Mouse (Mus musculus) T-helper 1 cell (primary cell): Measurements from ENCODE around the gene Cdr2.
"Not testable (repeated sequence)": the region's sequence is repeated elsewhere in the genome, so short reads cannot be mapped to it uniquely, and the experiment has no call there.

Experiments
- in situ Hi-C: fragments of 300-600 bp; cut with MboI, MseI; formaldehyde crosslinking; loops from one replicate; pipeline ENCODE4 v1.15.1; 2025; ENCODE audit warnings: high pct_unique_total_duplicates

Cdr2 gene

GRCm38 (mm10) chr7:120972471-120972870 is 9.6 kb downstream of the Cdr2 start:
- in situ Hi-C loops: not testable (repeated sequence)

GRCm38 (mm10) chr7:120970112-120970511 is 12.0 kb downstream of the Cdr2 start:
- in situ Hi-C loops: no loop called here

GRCm38 (mm10) chr7:120969221-120969620 is 12.9 kb downstream of the Cdr2 start:
- in situ Hi-C loops: no loop called here

- in situ Hi-C loops: no loop called here
These were observed 19.0 kb downstream of the Cdr2 start for GRCm38 (mm10) chr7:120963126-120963525.

DNA sequence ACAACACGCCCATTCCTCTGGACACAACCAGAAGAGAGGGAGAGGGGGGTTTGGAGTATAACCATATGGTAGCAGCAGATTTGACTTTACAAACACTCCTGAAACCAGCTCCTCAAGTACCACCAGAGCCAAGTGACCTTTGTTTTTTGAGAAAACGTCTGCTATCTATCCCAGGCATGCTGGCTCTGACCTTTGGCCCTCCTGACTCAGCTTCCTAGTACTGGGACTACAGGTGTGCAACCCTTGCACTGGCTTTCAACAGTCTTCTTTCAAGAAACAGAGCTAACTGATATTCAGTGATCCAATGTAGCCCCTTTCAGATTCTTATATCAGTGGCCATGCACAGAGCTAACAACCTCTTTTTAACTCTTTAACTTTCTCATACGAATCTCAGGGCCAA is 20.2 kb downstream of the Cdr2 start:
- in situ Hi-C loops: no loop called here

GRCm38 (mm10) chr7:120960601-120961000 is 21.5 kb downstream of the Cdr2 start:
- in situ Hi-C loops: no loop called here

DNA sequence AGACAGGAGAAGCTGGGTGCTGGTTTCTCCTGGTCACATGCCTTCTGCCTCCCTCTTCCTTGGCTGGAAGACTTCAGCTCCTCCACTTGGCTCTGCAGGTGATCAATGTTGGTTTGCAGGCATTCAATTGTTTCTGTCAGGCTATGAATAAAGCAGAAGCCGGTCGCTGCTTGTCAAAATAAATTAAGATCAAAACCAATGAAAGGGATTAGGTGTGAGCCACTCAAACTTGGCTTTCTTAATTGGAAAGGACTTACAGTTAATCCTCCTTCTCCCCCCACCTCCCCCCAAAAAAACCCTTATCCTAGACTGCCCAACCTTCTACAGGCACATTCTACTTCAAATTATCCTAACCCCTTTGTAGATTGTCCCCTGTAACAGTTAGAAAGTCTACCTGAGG is 22.0 kb downstream of the Cdr2 start:
- in situ Hi-C loops: no loop called here

DNA sequence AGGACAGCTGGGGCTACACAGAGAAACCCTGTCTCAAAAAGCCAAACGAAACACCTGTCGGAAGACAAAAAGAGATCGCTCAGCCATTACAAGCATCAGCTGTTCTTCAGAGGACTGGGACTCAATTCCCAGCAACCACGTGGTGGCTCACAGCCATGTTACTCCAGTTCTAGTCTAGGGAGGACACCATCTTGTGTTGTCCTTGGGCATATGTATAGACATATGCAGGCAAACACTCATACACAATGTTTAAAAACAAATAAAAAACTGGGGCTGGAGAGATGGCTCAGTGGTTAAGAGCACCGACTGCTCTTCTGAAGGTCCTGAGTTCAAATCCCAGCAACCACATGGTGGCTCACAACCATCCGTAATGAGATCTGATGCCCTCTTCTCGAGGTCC is 28.5 kb downstream of the Cdr2 start:
- in situ Hi-C loops: not testable (repeated sequence)

DNA sequence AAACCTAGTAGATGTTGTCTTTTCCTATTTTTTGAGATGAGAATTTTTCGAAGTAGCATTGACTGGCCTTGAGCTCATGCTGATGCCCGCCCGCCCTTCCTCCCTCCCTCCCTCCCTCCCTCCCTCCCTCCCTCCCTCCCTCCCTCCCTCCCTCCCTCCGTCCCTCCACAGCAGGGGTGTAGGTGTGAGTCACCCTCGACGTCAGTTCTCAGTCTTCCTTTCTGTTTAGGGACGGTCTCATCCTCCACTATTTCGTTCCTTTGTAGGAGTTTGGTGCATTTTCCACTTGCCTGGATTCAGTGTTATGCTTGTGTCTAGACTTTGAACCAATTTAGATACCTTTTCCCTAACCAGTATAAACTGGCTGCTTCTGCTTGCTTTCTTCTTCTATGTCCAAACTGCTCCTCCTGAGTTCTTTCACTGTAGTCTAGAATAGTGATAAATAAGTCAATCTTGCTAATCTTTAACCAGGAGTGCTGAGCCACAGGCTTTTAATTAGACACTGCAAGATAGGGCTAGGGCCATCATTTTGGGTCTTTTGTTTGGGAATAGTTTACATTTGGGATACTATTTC is 38.1 kb downstream of the Cdr2 start:
- in situ Hi-C loops: no loop called here

DNA sequence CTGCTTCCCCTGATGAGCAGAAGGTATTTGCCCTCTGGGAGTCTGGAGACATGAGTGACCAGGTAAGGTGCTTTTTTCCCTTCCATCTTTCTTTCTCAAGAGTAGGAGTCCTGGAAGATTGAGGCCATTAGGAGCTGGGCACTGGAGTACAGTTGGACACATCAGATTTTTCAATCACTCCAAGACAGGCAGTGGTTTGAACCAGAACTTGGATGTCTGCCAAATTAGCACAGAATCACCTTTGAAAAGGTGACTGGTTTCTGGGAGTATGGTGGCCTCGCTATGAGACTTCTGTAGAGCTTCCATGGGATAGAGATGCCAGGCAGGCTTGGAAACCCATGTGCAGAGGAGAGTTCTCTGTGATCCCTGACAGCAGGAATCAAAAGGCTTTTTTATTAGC is 39.6 kb downstream of the Cdr2 start:
- in situ Hi-C loops: no loop called here

DNA sequence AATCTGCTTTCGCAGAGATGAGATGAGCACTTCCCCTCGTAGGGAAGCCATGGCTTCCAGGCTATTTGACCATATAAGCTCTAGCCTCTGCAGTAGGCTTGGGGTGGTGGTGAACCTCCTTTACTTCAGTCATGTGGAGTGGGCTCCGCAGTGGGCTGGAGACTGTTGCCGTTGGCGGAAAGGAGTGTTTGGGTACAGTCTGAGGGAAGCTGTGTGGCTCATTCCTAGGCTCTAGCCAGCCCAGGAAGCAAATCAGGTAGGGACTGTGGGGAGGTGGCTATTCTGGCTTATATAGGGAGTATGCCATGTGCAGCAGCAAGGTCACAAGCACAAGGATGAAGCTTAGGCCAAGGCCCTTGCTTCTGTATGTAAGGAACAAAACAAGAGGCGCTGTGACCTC is 40.9 kb downstream of the Cdr2 start:
- in situ Hi-C loops: no loop called here

- in situ Hi-C loops: no loop called here
These were observed 41.8 kb downstream of the Cdr2 start for GRCm38 (mm10) chr7:120940343-120940742.

GRCm38 (mm10) chr7:120938206-120938605 is 43.9 kb downstream of the Cdr2 start:
- in situ Hi-C loops: no loop called here

DNA sequence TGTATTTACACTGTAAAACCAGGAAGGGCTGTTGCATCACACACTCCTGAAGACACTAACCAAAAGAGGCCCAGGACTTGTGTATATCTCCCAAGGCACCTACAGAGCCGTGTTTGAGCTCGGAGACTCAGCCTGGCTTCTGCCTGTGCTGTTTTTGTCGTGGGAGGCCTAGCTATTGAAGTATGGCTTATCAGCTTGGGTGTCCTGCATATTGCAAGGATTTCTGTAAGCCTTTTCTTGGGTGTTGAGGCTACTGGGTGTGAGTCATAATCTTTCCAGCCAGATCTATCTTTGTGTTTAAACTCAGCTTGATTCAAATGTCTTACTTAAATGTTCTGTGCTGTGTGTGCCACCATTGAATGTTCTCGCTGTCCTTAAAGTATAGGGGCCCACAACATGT is 45.6 kb downstream of the Cdr2 start:
- in situ Hi-C loops: no loop called here

DNA sequence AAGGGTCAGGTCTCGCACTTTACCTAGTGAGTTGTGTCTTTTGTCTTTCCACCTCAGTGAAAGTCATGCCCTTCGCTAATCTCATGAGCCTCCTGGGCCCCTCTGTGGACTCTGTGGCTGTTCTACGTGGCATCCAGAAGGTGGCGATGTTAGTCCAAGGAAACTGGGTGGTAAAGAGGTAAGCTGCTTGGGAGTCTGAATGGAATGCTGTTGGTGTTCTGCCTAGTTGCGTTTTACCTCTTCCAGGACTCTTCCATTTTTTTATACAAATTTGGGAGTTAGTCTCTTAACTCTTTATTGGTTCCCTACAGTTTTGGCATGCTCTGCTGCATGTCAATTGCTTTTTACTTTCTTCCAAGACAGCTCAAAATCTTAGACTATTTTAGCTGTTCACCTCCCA is 47.4 kb downstream of the Cdr2 start:
- in situ Hi-C loops: loop anchor here (5.0 kb wide), 1 partner anchor 183 kb away; no protein-coding TSS in a partner anchor

GRCm38 (mm10) chr7:120933680-120934195 is 48.4 kb downstream of the Cdr2 start:
- in situ Hi-C loops: loop anchor here (5.0 kb wide), 1 partner anchor 184 kb away; no protein-coding TSS in a partner anchor

GRCm38 (mm10) chr7:120933110-120933509 is 49.0 kb downstream of the Cdr2 start:
- in situ Hi-C loops: loop anchor here (5.0 kb wide), 1 partner anchor 184 kb away; no protein-coding TSS in a partner anchor

DNA sequence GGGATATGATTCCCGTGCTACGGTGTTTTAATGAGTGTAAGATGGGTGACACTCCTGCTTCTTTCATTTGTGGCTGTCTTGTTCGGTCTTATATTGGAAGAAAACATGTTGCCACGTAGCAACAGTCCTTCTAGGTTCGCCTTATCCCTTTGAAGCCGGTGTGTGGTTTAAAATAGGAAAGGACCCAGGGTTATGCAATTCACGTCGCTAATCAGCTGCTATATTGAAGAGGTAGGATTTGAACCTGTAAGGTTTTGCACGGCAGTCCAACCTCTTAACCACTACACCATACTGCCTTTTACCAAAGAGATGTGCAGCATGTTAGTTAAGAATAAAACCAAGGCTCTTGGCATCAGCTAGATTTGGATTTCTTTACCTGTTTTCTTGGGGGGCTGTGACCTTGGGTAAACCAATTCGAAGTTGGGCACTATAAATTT is 63.6 kb downstream of the Cdr2 start:
- in situ Hi-C loops: loop anchor here (10.0 kb wide), 1 partner anchor 244 kb away; the partner anchor contains the start of genes Mosmo and Pdzd9

DNA sequence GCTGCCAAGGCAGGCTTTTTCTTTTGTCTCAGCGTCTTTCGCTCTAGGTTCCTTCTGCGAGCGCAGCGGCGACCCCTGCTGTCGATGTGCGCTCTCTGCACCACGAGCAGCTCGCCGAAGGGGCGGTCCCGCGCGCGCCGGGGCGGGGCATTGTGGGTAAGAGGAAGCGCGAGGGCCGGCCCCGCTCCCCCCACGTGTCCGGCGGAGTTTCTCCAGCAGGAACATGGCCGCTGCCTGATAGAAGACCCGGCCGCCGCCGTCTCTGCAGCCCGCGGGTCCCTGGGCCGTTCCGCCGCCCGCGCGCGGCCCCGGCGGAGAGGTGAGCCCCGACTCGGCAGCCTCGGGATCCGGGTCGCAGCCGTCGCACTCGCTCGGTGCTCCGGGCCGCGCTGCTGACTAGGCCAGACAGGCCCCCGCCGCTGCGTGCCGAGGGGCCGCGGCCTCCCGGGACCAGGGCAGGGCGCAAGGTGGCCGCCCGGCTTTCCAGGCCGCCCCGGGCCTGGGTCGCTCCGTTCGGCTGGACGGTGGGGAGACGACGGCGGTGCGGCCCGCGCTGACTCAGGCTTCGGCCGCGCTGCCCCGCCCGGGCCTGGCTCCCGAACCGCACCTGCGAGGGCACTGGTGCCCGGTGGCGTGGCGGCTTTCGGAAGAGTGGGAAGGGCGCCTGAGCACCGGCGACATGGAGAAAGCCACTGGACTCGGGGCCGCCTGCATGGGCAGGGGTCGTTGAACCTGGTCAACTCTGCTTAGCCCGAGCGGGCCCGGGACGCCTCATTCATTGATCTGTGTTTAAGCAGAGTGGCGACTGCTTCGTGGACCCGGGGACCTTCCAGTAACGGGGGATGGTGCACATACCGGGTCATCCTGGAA is 64.3 kb downstream of the Cdr2 start, which contains the start of gene Polr3e:
Gene Polr3e, plus strand, starts transcription at position 153 of the 870 bp plus-strand sequence.
- in situ Hi-C loops: loop anchor here (10.0 kb wide), 1 partner anchor 243 kb away; the partner anchor contains the start of genes Mosmo and Pdzd9

DNA sequence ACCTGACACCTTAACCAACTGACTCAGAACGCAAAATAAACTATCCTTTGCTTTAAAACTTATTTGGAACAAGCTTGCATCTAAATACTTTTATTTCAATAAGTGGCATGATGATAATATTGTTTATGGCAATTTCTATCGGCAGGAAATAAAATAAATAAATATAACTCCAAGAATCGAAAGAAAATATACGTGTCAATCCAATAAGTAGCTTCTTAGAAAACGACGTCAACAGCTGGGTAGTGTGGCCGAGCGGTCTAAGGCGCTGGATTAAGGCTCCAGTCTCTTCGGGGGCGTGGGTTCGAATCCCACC is 64.9 kb downstream of the Cdr2 start:
- in situ Hi-C loops: loop anchor here (10.0 kb wide), 1 partner anchor 242 kb away; the partner anchor contains the start of genes Mosmo and Pdzd9

DNA sequence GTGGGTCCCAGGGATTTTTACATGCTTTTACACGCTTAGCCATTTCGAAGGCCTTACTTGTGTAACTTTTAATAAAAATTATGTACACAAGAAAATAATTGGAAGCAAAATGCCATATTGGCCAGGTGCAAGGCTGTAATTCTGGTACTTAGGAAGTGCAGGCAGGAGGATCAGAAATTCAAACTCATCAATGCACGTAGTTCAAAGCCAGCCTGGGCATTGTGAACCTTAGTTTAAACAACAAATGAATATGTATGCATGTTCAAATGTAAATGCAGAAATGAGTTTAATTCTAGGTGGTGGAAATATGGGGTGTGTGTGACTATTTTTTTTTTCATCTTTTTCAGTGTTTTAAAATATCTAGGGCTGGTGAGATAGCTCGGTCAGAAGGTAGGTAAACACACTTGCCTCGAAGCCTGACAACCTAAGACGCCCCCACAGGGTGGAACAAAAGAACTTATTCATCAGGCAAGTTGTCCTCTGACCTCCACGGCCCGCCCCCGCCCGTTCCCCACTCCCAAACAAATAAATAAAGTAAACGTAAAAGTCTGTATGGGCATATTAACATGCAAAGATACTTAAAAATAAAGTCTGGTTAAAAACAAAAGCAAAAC is 65.7 kb downstream of the Cdr2 start:
- in situ Hi-C loops: loop anchor here (10.0 kb wide), 1 partner anchor 242 kb away; the partner anchor contains the start of genes Mosmo and Pdzd9

GRCm38 (mm10) chr7:120913332-120913731 is 68.8 kb downstream of the Cdr2 start:
- in situ Hi-C loops: loop anchor here (5.0 to 10.0 kb wide), 2 partner anchors 76 to 239 kb away; partner anchors contain the start of genes Mosmo and Pdzd9
